Mouse (Mus musculus): ENCODE results near the gene Mrps14. TPM values are rescaled to one million over a fixed set of nuclear protein-coding genes. Genes with fewer than 3 reads are reported as not detected.

Gene Mrps14
- total RNA-seq (2018; cell fraction: chromatin; rRNA removed): 10 to 100 TPM in 1 of 26 experiments, 1 to 10 TPM in 23, under 1 TPM in 2; 0.61 to 10.8 (median 3.0) TPM
- 10 to 100 TPM; 43.6 to 67.9 (median 53.2) TPM for total RNA-seq (2018; cell fraction: cytosol; rRNA removed)
- total RNA-seq (2018; cell fraction: nucleus; rRNA removed): 10 to 100 TPM in 14 of 26 experiments, 1 to 10 TPM in 12; 3.2 to 26.3 (median 10.2) TPM
- polyA plus RNA-seq (2018): 21.0 to 70.9 TPM (median 48.1 TPM) in 3 replicates

DNA sequence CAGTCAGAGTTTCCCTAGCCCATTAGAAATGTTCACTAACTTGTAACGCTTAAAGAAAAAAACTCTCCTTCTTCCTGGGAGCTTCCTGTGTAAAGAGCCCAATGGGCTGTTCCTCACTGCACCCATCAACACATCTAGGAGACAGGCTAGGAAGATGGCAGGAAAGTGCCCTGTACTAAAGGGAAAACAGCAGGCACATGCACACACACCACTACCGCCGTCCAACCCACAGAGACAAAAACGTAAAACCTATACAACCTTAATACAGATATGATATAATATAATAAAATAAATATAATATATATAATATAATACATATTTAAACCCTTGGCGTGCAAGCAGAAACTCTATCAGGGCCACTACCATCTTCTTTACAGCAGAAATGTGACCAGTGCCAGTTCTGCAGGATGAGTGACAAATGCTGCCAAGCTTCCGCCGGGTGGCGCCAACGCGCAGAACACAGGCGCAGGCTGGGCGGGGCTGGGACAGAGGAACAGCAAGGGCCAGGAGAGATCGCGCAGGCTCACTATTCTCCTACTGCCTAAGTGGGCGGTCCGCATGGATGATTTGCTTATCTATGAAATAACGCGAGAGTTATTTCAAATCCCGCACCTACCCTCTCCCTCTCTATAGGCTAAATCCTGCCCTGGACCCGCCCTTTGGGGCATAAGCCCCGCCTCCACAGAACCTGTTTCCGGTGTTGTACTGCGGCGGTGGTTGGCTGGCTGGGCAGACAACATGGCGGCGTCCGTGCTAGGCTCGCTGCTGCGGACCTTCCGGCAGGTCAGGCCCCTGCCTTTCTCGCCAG is at the start of gene Mrps14:
Gene Mrps14 (plus strand): TSS at position 687 of the 808 bp plus-strand sequence.
- WGBS (ENCODE audit: missing documents): 9% methylated on average over 30 of the region's 31 CpGs
- Histone ChIP-seq H3K27ac (peak within 1 kb of the TSS; percentile 68), H3K79me2 (ENCODE audit: inconsistent target) (peaks cover 29% of the 10 kb centered on the region), H3K36me3 (ENCODE audit: inconsistent target) (peaks cover 14% of the 10 kb centered on the region; the same call in 1 of the 2 replicates), H3K4me3 (ENCODE audit: inconsistent target) (peak within 1 kb of the TSS; percentile 99)

DNA sequence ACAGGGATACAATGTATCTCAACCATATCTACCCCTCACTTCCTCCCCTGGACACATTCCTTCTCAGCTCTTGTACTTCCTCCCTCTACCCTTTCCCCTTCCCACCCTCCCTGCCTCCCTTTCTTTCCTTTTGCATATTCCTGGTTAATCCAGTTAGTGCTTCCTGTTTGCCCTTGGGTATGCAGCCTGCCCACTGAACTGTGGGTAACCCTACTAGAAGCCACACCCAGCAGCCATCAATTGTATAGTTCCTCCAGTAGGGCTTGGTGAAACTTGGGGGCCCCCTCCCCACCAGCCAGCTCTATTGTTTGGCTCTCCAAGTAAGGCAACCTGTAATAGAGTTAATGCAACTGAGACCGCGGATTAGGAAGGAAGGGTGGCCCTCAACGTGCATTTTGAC is 49.4 kb upstream of the Mrps14 start:
- no peaks in the 10 kb centered on the region for H3K36me3 ChIP-seq (ENCODE audit: inconsistent target)
- H3K4me3 ChIP-seq (ENCODE audit: inconsistent target): no peak overlapping the region
- H3K79me2 ChIP-seq (ENCODE audit: inconsistent target): no peaks in the 10 kb centered on the region
- H3K27ac ChIP-seq: no peak overlapping the region
- 65% methylated on average over 3 of the region's 3 CpGs for WGBS (ENCODE audit: missing documents)

DNA sequence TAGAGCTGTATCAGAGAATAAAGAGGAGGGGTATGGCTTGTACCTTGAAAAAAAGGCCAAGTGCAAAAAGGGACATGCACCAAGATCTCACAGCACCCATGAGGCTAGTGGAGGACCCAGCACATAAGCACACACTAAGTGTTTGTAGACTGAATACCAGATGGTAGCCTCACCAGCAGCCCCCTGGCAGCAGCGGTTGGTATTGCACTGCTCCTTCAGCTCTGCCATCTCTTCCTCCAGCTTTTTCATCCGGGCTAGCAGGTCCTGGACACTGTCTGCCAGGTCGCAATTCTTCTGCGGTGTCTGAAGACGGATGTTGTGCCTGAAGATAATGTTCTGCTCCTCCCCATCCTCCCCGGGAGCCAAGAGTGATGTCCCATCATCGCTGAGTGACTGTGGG is 47.7 kb upstream of the Mrps14 start:
- 93% methylated on average over 7 of the region's 7 CpGs for WGBS (ENCODE audit: missing documents)
- Histone ChIP-seq H3K79me2 (ENCODE audit: inconsistent target) (no peaks in the 10 kb centered on the region), H3K36me3 (ENCODE audit: inconsistent target) (no peaks in the 10 kb centered on the region), H3K27ac (no peak overlapping the region), H3K4me3 (ENCODE audit: inconsistent target) (no peak overlapping the region)

DNA sequence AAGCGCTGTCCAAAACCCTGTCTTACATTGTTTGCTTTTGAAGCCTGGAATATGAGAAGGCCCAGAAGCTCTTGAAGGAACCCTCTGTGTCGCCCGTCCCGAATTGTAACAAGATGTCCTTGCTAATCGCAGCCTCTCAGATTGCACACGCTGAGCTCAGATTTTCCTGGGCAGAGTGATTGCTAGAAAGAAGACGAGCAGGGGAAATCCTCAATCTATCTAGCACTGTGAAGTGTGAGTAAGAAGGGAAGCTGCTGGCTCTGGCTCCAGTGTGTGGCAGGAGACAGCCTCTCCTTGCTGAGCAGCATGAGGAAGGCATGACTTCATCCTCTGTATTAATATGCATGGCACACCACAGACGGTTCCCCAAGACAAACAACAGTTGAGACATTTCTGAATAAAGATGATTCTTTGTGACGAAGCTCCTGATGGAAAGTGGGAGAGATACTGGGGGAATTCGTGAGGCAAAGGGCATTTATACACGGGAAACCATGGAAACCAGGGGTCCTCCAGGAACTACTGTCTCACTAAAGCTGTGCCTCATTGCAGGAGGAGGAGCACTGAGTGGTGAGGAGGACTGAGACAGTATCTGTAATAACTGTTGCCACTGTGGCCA is 45.6 kb upstream of the Mrps14 start:
- WGBS (ENCODE audit: missing documents): 87% methylated on average over 11 of the region's 11 CpGs
- Histone ChIP-seq H3K79me2 (ENCODE audit: inconsistent target) (no peaks in the 10 kb centered on the region), H3K4me3 (ENCODE audit: inconsistent target) (no peak overlapping the region), H3K27ac (no peak overlapping the region), H3K36me3 (ENCODE audit: inconsistent target) (no peaks in the 10 kb centered on the region)

DNA sequence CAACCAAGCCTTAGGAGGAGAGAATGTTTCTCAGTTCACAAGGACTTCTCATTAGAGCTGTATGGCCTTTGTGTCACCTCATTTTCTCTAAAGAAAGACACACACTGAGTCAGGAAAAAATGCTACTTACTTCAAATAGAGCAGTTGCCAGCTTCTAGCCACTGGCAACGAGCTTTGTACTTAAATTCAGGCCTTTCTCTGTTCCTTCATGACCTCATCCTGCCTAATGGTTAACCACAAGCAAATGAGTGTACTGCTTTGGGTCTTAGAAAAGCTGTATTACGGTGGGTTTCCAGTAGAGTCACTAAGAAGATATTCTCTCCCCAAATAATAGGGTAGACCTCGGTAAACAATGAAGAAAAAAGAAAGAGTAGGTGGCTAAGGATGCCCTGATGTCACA is 44.3 kb upstream of the Mrps14 start:
- Histone ChIP-seq H3K36me3 (ENCODE audit: inconsistent target) (no peaks in the 10 kb centered on the region), H3K4me3 (ENCODE audit: inconsistent target) (no peak overlapping the region), H3K79me2 (ENCODE audit: inconsistent target) (no peaks in the 10 kb centered on the region), H3K27ac (no peak overlapping the region)
- 42% methylated on average over 3 of the region's 3 CpGs for WGBS (ENCODE audit: missing documents)

DNA sequence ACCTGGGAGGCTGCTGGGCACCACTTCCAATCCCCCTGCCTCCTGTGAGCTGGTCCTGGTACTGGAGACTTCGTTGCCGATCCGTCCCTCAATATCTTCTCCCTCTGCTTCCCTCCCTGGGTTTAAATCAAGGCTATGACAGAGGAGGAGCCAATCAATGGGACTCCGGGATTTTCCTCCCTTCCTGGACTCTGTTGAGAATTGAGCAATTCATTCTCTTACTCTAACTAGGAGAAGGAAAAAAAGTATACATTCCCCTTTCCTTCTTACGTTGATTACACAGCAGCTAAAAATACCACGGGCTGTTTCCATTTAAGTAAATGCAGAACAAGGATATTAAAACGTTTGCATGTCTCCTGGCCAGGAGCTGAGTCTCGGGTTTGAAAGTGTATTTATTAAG is 41.5 kb upstream of the Mrps14 start, which contains the start of gene Tnn:
Gene Tnn (minus strand): TSS at position 101 of the 400 bp plus-strand sequence.
- Histone ChIP-seq H3K36me3 (ENCODE audit: inconsistent target) (no peaks in the 10 kb centered on the region), H3K27ac (no peak within 1 kb of the TSS), H3K79me2 (ENCODE audit: inconsistent target) (no peaks in the 10 kb centered on the region), H3K4me3 (ENCODE audit: inconsistent target) (no peak within 1 kb of the TSS)
- WGBS (ENCODE audit: missing documents): 64% methylated on average over 8 of the region's 8 CpGs

DNA sequence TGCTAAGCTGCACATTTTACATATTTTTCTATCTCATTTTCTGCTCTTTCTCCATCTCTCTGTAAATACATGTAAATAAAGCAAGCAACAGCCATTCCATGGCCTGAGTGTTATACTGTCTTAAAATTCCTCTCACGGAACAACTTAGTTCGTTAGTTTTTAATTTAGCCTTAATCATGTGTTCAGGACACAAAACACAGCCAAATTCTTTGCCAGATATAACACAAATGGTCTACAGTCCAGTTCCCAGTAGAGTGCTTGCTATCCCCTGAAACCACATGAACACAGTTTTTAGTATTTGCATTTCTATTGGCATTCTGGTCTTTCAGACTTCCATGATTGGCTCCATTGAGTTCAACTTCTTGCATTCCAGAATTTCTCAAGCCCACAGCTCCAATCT is 36.8 kb upstream of the Mrps14 start:
- Histone ChIP-seq H3K4me3 (ENCODE audit: inconsistent target) (no peak overlapping the region), H3K36me3 (ENCODE audit: inconsistent target) (no peaks in the 10 kb centered on the region), H3K27ac (no peak overlapping the region), H3K79me2 (ENCODE audit: inconsistent target) (no peaks in the 10 kb centered on the region)
- 100% methylated on average over 2 of the region's 2 CpGs for WGBS (ENCODE audit: missing documents)

DNA sequence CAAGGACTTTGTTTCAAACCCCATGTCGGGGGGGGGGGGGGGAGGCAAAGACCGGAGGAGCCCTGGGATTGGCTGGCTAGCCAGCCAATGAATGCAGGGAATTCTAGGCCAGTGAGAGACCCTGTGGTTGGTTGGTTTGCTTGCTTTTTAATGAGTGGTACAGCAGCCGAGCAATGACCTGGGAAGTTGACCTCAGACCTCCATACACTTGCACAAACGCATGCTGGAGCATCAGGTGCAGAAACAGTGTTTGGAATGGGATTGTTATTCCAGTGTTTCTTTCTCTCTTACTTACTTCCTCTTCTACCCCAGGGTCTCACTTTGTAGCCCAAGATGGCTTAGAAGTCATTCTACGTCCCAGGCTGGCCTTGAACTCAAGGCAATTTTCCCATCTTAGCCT is 28.4 kb upstream of the Mrps14 start:
- 94% methylated on average over 3 of the region's 5 CpGs for WGBS (ENCODE audit: missing documents)

DNA sequence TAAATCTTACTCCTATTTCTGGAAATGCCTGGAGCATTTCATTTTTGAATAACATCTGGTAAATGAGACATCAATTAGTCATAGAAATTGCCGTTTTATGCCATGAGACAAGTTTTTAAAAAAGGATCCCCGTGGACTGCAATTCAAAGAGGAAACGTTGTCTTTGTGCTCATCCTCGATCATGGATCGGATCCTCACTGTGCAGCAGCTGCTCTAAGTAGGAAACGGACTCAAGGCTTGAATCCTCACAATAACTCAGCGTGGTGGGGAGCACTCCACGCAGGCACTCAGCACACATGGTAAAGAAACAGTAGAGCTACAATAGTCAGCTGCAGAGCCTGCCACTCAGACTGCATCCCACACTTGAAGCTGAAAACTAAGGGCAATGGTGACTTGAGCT is 18.1 kb upstream of the Mrps14 start:
- 91% methylated on average over 8 of the region's 8 CpGs for WGBS (ENCODE audit: missing documents)
- Histone ChIP-seq H3K36me3 (ENCODE audit: inconsistent target) (no peaks in the 10 kb centered on the region), H3K4me3 (ENCODE audit: inconsistent target) (no peak overlapping the region), H3K27ac (no peak overlapping the region), H3K79me2 (ENCODE audit: inconsistent target) (no peaks in the 10 kb centered on the region)

More for the DNA sequence above, 28.4 kb upstream of the Mrps14 start:
- no peak overlapping the region for H3K4me3 ChIP-seq (ENCODE audit: inconsistent target)
- no peaks in the 10 kb centered on the region for H3K36me3 ChIP-seq (ENCODE audit: inconsistent target)
- no peak overlapping the region for H3K27ac ChIP-seq
- no peaks in the 10 kb centered on the region for H3K79me2 ChIP-seq (ENCODE audit: inconsistent target)

DNA sequence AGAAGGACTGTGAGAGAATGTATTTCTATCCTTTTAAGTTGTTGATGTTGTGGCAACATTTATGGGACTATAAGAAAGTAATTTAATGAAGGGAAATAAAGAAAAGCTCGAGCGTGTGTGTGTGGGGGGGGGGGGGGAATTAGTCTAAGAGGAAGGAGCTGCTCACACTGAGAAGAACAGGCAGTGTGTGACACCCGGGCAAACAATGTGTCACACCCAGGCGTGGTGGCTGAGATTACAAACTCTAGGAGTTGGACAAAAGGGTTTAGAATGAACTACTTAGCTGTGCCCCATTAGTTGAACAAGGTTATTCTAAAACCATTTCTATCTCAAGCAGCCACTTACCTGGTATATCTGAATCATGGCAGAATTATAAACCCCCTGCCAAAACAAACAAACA is 13.8 kb upstream of the Mrps14 start:
- no peaks in the 10 kb centered on the region for H3K79me2 ChIP-seq (ENCODE audit: inconsistent target)
- H3K36me3 ChIP-seq (ENCODE audit: inconsistent target): no peaks in the 10 kb centered on the region
- H3K27ac ChIP-seq: no peak overlapping the region
- H3K4me3 ChIP-seq (ENCODE audit: inconsistent target): no peak overlapping the region
- WGBS (ENCODE audit: missing documents): 38% methylated on average over 4 of the region's 4 CpGs

DNA sequence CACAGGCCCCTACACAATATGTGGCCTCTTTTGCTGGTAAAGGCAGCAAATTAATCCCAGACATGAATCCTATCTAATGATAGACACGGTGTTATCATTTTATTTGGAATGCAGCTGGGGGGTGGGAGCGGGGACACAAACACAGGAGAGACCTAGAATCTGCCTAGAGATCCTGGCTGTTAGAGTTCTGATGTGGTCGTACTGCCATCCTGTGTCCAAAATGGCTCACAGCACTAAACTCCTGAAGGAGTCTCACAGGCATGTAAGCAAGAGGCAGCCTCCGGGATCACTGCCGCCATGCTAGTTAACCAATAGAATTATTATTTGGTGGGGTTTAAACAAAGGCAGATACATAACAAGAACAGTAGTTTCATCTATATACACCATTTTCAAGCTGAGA is 10.5 kb upstream of the Mrps14 start:
- Histone ChIP-seq H3K36me3 (ENCODE audit: inconsistent target) (no peaks in the 10 kb centered on the region), H3K79me2 (ENCODE audit: inconsistent target) (no peaks in the 10 kb centered on the region), H3K27ac (no peak overlapping the region), H3K4me3 (ENCODE audit: inconsistent target) (no peak overlapping the region)
- WGBS (ENCODE audit: missing documents): 59% methylated on average over 5 of the region's 5 CpGs

DNA sequence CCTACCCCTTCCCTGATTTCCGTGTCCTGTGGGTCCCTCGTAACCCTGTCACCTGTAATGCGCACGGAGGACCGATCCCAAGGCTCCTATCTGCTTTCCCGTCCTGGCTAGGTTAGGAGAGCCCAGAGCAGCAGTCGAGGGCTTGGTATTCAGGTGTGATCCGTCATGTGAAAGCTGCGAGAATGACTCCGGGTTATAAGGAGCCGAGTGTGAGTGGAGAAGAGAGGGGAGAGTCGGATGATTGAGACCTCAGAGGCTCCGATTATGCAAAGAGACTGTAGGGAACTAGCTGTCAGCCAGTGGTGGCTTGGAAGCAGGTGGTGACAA is 285 bp downstream of the Mrps14 start:
- peaks cover 29% of the 10 kb centered on the region for H3K79me2 ChIP-seq (ENCODE audit: inconsistent target)
- H3K27ac ChIP-seq: peak overlapping the region; percentile 68
- WGBS (ENCODE audit: missing documents): 1% methylated on average over 13 of the region's 13 CpGs
- H3K4me3 ChIP-seq (ENCODE audit: inconsistent target): peak overlapping the region; percentile 99
- peaks cover 18% of the 10 kb centered on the region for H3K36me3 ChIP-seq (ENCODE audit: inconsistent target)

DNA sequence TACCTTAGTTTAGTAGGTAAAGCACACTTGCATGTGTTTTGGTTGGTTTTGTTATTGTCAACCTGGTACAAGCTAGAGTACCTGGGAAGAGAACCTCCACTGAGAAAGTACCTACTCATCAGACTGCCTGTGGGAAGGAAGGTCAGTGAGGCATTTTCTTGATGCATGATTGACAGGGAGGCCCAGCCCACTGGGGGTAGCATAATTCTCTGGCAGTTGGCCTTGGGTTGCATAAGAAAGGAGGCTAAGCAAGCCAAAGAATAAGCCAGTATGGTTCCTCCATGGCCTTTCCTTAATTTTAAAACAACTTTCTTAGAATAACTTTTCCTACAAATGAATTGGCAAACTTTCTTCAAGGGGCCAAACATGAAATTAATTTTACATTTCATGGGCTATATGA is 10.5 kb downstream of the Mrps14 start:
- Histone ChIP-seq H3K27ac (no peak overlapping the region), H3K4me3 (ENCODE audit: inconsistent target) (no peak overlapping the region), H3K79me2 (ENCODE audit: inconsistent target) (peaks cover 71% of the 10 kb centered on the region), H3K36me3 (ENCODE audit: inconsistent target) (peaks cover 69% of the 10 kb centered on the region)

DNA sequence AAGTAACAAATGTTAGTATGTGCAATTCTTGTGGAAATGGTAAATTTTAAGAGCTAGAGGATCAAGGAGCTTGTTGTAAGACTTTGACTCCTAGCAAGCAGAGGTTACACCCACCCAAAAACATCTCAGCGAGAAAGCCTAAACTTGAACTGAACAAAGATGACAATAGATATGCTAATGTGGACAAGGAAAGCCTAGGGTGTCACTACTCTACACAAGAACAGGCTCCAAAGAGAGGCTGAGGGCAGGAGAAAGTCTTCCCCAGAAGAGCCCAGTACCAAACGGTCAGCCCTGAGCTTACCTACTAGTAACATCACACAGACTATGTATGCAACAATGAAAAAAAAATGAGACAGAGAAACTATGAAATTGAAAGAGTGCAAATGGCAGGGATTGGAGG is 14.8 kb downstream of the Mrps14 start:
- Histone ChIP-seq H3K79me2 (ENCODE audit: inconsistent target) (peaks cover 72% of the 10 kb centered on the region), H3K4me3 (ENCODE audit: inconsistent target) (no peak overlapping the region), H3K36me3 (ENCODE audit: inconsistent target) (peaks cover 32% of the 10 kb centered on the region), H3K27ac (no peak overlapping the region)
- WGBS (ENCODE audit: missing documents): 94% methylated on average over 2 of the region's 2 CpGs

DNA sequence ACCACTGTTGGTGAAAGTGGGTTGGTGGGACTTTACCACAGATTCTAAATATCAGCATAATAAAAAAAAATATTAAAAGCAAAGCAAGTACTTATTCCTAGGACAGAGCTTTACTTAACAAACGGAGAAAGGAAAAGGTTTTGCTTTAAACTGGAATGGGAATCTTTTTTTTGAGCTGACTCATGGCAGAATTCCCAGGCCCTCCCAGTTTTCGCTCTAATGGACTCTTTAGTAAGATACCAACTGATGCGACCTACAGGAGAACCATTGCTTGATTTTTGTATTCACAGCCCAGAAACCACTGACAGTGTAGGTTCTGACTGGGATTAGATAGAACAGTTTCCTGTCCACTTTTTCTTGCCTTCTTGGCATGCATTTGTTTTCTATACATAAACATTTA is 15.6 kb downstream of the Mrps14 start:
- WGBS (ENCODE audit: missing documents): 87% methylated on average over 3 of the region's 3 CpGs
- H3K36me3 ChIP-seq (ENCODE audit: inconsistent target): peaks cover 25% of the 10 kb centered on the region
- no peak overlapping the region for H3K27ac ChIP-seq
- H3K4me3 ChIP-seq (ENCODE audit: inconsistent target): no peak overlapping the region; the same call in 1 of the 2 replicates
- peaks cover 65% of the 10 kb centered on the region for H3K79me2 ChIP-seq (ENCODE audit: inconsistent target)
